Mouse (Mus musculus) T-helper 2 cell (primary cell): ENCODE data around the gene Man2b2.

ENCODE experiments used
- in situ Hi-C: fragments of 300-600 bp; cut with MboI, MseI; formaldehyde crosslinking; loops from one replicate; pipeline ENCODE4 v1.15.1; 2025; ENCODE audit warnings: high pct_unique_total_duplicates

The Man2b2 gene

DNA sequence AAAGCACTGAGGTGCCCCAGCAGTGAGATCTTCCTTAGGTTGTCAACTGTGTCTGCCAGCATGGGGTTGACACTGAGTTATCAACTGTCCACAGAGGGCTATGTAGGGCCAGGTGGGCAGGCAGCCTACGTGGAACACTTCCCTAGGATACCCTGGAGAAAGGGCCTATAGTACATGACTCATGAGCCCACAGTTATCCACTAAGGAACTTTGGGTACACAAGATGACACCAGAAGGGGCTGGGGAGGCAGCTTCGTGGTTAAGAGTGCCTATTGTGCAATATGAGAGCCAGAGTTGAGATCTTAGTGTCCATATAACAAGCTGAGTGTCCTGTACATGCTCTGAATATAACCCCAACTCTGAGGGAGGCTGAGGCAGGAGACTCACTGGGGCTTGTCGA, 60.9 kb downstream of the Man2b2 start:
- in situ Hi-C loops = no loop called here

GRCm38 (mm10) chr5:36766958-36767703, 63.3 kb downstream of the Man2b2 start:
- in situ Hi-C loops = no loop called here

DNA sequence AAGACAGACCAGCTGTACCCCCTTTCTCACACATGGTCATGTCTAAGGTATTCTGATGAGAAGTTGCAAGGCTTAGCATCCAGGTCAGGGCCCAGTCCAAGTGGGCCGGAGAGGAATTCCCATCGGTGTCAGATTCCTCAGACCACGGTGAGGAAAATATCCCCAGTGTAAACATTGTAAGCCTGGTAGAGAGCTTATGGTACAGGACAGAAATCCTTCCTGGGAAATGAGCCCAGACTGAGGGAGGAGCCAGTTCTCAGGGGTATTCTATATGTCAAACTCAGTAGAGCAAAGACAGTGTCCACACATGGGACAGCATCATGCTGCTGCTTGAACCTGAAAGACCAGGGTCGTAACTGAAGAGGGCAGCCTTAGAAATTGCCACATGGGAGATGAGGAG, 70.6 kb downstream of the Man2b2 start:
- in situ Hi-C loops = loop anchor here (5.0 kb wide), 1 partner anchor 32 kb away; no protein-coding TSS in a partner anchor

DNA sequence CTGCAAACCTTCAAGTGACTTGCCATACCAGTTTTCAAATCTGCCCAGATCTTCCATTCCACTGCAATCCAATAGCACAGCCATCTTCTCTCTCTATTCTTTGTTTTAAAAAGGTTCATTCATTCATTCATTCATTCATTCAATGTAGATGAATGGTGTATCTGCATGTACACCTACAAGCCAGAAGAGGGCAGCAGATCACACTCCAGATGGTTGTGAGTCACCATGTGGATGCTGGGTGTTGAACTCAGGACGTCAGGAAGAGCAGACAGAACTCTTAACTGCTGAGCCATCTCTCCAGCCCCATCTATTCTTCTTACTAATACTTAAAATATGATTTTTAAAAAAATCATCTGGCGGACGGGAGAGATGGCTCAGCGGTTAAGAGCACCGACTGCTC, 73.4 kb downstream of the Man2b2 start:
- in situ Hi-C loops = loop anchor here (5.0 kb wide), 1 partner anchor 35 kb away; no protein-coding TSS in a partner anchor
